Mouse (Mus musculus) CH12.LX (cell line): ENCODE results near the gene Creb3l1.

Experiments
- CTCF ChIP-seq, 2 experiments: IDR thresholded peaks in 1 of 2; conservative IDR thresholded peaks in 1 of 2; 2 replicates each; pipeline ENCODE4 v1.5.1; 2011 to 2012; ENCODE audit warnings: low read depth in 2 of 2, low read length in 2 of 2, improper control_type of control experiment in 1 of 2, inconsistent platforms in 1 of 2, mild to moderate bottlenecking in 1 of 2, moderate library complexity in 1 of 2
- MEF2A ChIP-seq: IDR thresholded peaks from 2 replicates; pipeline ENCODE4 v1.6.1; 2014; ENCODE audit warnings: low read depth, mild to moderate bottlenecking, inconsistent platforms, low read length, improper control_type of control experiment, borderline replicate concordance
- MXI1 ChIP-seq: IDR thresholded peaks from 2 replicates; pipeline ENCODE4 v1.6.1; 2011; ENCODE audit warnings: mild to moderate bottlenecking, low read depth, low read length, improper control_type of control experiment
- POLR2A ChIP-seq: IDR thresholded peaks from 2 replicates; pipeline ENCODE4 v1.6.1; 2011; ENCODE audit warnings: low read depth, mild to moderate bottlenecking, improper control_type of control experiment, low read length
- SIN3A ChIP-seq: IDR thresholded peaks from 2 replicates; pipeline ENCODE4 v1.6.1; 2012; ENCODE audit warnings: low read length, improper control_type of control experiment, inconsistent platforms
- USF1 ChIP-seq: IDR thresholded peaks from 2 replicates; pipeline ENCODE4 v1.6.1; 2014; ENCODE audit warnings: low read depth, mild to moderate bottlenecking, inconsistent platforms, low read length, improper control_type of control experiment
- USF2 ChIP-seq: conservative IDR thresholded peaks from 2 replicates; pipeline ENCODE4 v1.6.1; 2011; ENCODE audit warnings: low read depth, low read length, improper control_type of control experiment
- ZNF384 ChIP-seq: IDR thresholded peaks from 2 replicates; pipeline ENCODE4 v1.6.1; 2012; ENCODE audit warnings: low read depth, low read length, improper control_type of control experiment, inconsistent platforms

- no peak for TF ChIP-seq ZNF384
- no peak for TF ChIP-seq CTCF (conservative IDR thresholded peaks at IDR 0.05 in 1 of 2, IDR thresholded peaks at IDR 0.05 in 1 of 2; ENCODE audit: low read depth in 2 of 2, low read length in 2 of 2)
- TF ChIP-seq SIN3A = no peak
- no peak for TF ChIP-seq POLR2A
- TF ChIP-seq MEF2A = no peak
- TF ChIP-seq USF2 = no peak
- no peak for TF ChIP-seq USF1
- TF ChIP-seq MXI1 = no peak
Observed at GRCm38 (mm10) chr2:91955121-91955591, 69.1 kb downstream of the Creb3l1 start.
